Mouse (Mus musculus): ENCODE results near the gene C2cd4d.

The C2cd4d gene

DNA sequence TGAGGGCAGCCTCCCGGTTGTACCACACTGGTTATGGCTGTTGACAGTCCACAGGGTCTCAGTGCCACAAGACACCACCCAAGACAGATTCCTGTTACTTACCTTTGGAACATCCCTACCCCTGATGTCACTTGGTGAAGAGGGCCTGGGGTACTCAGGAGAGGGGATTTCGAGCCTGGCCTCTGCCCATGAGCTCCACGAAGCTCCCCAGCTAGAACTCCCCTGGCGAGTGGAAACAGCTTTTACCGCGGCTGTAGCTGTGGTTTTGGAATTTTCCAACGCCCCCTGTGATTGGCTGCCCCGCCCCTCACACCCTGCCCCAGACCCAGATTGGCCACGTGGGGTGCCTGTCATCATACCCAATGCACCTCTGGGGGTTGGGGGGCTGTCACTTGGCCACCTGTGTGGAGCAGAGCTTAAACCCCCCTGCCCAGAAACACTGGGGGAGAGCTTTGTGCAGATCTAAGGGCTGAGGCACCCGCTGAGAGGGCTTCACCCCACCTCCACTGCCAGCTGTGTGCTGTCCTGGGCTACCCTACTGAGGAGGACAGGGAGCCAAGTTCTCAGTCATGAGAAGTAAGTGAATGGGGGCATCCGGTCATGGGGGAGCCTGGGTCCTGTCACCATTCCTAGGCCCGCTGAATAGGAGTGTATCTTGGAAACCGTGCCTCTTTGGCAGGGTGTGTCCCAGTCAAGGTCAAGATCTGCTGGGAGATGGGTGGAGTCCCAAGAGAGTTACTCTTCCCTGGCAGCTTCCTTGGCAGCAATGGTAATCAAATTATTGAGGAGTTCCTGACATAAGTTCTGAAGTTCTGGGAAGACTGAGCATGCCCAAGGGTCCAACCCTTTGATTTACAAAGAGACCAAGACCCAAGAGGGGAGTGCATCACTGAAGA, 15.0 kb downstream of the C2cd4d start:
- no peak for DNase-seq

- DNase-seq, result no peak
These were observed 17.7 kb downstream of the C2cd4d start for GRCm38 (mm10) chr3:94379831-94380510.

DNA sequence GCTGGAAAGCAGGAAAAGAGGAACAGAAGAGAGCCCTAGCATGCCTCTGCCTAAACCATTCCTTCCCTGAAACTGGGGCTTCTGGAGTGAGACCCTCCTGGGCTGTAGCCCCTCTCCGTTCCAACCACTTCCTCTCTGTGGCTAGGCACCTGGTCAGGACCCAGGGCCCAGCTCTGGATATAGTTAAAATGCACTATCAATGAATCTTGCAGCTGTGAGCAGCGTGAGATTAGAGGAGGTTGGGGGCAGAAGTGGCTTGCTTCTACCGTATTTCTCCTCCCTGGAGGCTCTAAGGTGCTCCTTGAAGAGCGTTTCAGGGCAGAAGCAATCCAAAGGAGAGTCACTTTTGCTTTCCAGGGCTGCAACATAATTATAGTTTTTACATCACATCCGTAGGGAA, 20.1 kb downstream of the C2cd4d start:
- DNase-seq, result no peak

DNA sequence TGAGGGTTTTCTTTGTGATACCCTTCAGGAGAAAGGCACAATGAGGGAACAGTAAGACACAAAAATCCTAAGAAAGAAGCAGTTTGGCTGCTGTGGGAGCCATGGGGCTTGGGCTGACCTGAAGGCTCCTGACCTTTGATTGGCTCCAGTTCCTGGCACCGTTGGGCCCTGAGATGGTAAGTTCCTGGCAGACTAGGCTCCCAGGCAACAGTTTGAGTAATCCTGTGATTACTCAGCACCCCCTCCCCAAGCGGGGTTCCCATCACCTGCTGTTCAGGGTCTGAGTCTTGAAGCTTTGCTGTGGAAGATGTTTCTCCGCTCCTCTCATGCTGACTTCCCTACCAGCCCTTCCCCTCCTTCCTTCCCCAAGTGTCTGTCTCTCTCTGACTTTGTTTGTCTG, 21.2 kb downstream of the C2cd4d start:
- DNase-seq, result no peak

- no peak for DNase-seq
These were observed 24.4 kb downstream of the C2cd4d start for GRCm38 (mm10) chr3:94386671-94387070.

DNA sequence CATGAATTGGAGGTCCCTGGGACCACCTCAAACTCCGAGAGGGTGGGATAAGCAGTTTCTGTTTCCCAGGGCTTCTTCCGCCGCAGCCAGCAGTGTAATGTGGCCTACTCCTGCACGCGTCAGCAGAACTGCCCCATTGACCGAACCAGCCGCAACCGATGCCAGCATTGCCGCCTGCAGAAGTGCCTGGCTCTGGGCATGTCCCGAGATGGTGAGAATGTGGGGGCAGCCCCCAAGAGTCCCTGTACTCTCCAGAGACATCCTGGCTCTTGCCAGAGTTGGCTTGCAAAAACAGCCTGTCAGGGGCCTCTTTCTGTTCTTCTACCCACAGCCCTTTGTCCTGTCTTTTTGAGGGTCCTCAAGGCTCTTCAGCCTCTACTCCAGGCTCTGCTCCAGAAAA, 25.2 kb downstream of the C2cd4d start:
- DNase-seq, result no peak

DNA sequence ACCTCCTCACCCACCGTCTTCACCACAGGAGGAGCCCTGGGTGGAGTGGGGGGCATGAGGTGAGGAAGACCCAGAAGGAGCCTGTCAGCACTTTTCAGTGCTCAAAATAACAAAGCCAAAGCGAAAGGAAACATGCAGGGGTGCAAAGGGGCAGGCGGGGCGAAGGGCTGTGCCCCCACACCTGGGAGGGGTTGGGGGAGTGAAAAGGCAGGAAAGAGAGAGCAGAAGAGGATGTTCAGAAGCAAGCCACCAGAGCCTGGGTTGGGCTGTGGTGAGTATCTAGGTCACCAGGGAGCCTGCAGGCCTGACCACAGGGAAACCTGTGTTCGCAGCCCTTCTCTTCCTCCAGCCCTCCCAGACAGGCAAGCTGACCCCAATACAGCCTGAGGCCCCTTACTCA, 25.8 kb downstream of the C2cd4d start:
- no peak for DNase-seq

- DNase-seq, result no peak
These were observed 27.2 kb downstream of the C2cd4d start for GRCm38 (mm10) chr3:94389420-94389819.

GRCm38 (mm10) chr3:94391001-94391400, 28.8 kb downstream of the C2cd4d start:
- DNase-seq, result peak in 1 of 2 experiments; percentile 40

- no peak for DNase-seq
These were observed 29.9 kb downstream of the C2cd4d start for GRCm38 (mm10) chr3:94392128-94392527.

DNA sequence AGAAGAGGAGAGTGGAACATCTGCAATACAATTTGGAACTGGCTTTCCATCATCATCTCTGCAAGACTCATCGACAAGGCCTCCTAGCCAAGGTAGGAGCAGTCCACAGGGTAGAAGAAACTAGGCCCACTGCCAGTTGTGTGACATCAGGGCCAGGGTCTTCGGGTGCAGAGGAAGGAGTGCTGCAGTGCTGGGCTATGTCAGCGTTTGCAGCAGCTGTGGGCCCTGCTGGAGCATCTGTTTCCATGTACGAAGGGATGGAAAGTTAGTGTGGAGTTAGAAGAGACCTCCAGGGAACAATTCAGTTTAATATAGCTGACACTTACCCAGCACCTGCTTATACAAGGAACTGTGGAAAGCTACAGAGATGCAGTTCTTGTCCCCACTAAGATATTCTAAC, 30.8 kb downstream of the C2cd4d start:
- DNase-seq, result no peak

- DNase-seq, result no peak
These were observed 34.1 kb downstream of the C2cd4d start for GRCm38 (mm10) chr3:94396336-94396735.

DNA sequence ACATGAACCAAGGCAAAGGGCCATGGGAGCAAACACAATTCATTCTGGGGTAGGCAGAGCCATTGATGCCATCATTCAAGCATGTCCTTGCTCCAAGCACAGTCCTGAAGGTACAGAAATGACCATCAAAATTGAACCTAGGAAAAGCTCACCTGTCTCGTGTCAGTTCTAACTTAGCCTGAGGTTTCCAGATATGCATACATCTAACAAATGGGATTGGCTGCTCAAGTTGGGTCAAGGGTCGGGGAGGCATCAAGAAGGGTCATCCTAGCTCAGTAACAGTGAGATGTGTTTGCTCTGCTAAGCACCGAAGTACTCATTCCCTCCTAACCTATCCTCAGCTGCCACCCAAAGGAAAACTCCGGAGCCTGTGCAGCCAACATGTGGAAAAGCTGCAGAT, 34.6 kb downstream of the C2cd4d start:
- DNase-seq, result no peak

GRCm38 (mm10) chr3:94398217-94398616, 36.0 kb downstream of the C2cd4d start, which contains the start of gene Lingo4:
Gene Lingo4 (plus strand): TSS chr3:94398517.
- no peak for DNase-seq

GRCm38 (mm10) chr3:94398943-94399481, 36.8 kb downstream of the C2cd4d start:
- DNase-seq, result peak; percentile 40 to 52

DNA sequence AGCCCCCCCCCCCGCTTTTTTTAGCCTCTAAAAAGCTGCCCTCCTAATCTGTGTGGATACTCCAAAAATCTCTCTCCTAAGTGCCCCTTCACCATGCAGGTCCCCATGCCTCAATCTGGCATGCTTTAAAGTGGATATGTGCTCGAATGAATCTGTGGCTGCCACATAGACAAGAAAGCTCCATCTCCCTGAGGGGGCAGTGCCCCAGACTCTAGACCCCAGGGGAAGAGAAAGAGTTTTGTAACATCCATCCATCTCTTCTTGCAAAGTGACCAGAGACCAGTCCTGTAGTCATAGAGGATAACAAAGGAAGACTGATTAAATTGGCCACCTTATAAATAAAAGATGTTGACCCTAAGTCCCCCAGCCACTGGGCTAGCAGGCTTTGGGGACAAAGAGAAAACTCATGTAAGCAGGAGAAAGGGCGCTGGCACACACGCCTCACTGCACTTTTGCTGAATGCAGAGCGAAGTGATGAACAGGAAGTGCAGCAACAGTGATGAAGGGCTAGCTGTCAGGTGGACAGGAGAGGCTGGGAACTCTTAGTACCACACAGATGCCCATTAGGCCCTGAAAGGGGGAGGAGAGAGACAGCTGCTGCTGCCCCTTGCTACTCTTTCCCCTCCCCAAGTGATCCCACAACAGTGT, 37.5 kb downstream of the C2cd4d start:
- DNase-seq, result no peak

DNA sequence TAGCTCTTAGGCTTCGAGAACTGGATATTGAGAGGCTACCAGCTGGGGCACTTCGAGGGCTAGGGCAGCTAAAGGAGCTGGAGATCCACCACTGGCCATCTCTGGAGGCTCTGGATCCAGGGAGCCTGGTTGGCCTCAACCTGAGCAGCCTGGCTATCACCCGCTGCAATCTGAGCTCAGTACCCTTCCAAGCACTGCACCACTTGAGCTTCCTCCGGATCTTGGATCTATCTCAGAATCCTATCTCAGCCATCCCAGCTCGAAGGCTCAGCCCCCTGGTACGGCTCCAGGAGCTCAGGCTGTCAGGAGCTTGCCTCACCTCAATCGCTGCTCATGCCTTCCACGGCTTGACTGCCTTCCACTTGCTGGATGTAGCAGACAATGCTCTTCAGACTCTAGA, 40.2 kb downstream of the C2cd4d start:
- DNase-seq, result no peak

- DNase-seq, result no peak
These were observed 42.3 kb downstream of the C2cd4d start for GRCm38 (mm10) chr3:94404366-94405054.

GRCm38 (mm10) chr3:94405561-94405960, 43.3 kb downstream of the C2cd4d start:
- DNase-seq, result no peak

DNA sequence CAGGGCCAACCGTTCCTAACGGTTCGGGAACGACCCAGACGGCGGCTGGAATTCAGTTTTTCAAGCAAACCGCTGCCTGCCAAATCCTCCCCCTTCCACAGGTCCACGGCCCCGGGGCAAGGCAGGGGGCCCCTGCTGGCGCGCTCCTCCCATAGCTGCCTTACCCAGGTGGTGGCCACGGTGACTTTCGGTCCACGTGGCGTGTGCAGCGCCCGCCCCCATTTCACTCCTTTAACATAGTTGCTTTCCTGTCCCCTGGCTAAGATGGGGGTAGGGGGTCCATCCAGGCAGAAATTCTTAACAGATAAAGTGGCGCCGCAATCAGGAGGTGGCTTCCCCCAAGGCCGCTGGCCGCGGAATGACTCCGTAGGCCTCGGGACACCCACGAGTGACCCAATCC, 50.3 kb downstream of the C2cd4d start:
- DNase-seq, result no peak

DNA sequence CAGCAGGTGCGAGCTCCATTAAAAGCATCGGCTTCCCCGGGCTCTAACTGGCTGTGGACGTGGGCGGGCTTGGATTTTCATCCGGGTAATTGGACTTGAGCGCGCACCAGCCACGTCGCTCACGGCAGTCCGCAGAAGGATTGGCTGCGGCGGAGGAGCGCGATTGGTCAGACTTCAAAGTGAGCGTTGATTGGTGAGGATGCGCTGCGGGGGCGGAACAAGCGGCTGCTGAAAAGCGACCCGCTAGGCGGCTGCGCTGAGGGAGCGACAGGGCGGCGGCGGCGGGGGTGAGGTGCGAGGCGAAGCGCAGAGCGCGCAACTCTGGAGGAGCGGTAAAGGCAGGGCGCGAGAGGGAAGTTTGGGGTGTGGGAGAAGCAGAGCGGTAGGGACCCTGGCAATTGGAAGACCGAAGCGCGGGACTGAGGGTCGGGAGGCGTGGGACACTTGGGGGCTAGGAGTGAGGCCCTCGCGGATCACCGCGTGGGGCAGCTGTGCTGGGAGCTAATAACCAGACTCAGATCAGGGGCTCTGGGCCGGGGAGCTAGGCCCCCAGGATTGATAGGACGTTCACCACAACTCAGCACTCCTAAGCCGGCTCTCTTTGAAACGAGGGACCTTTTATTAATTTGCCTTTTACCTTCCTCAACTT, 50.9 kb downstream of the C2cd4d start, which contains the start of gene Tdrkh:
Gene Tdrkh (plus strand): TSS at position 243 of the 649 bp plus-strand sequence.
- DNase-seq, result peak; percentile 98
